Comparison of ENCODE assay signal across 9 mouse cellular contexts in genomic region chr4:106436475-106436874, GRCm38 (mm10). TPM values are rescaled to one million over a fixed set of nuclear protein-coding genes. Genes with fewer than 3 reads are reported as not detected.
DNase-seq lines count a peak whose midpoint lies in the region; ATAC-seq and TF ChIP-seq lines count a peak whose summit lies in the region.
"Had no signal": no experiment of that assay in that cellular context is flagged by ENCODE, and none has a peak within 500 bp of the region (broad histone marks: within the 10 kb centered on the region; RNA-seq: fewer than 3 reads in every experiment).

No protein-coding gene starts in this region.

- H3K9me3 ChIP-seq in forebrain, embryonic 10.5 days = no peaks in the 10 kb centered on the region
- no peaks in the 10 kb centered on the region for H3K9me3 ChIP-seq in forebrain, embryonic 13.5 days (replicated peaks)
- no peaks in the 10 kb centered on the region for H3K9me3 ChIP-seq in neural tube, embryonic 11.5 days (ENCODE audit: control insufficient read depth, low read length)
- H3K9me3 ChIP-seq in neural tube, embryonic 15.5 days (replicated peaks) = no peaks in the 10 kb centered on the region
- no peaks in the 10 kb centered on the region for H3K9me3 ChIP-seq in midbrain, postnatal 0 days (ENCODE audit: low read length)
- no peaks in the 10 kb centered on the region for H3K9me3 ChIP-seq in heart, embryonic 11.5 days (replicated peaks; ENCODE audit: control insufficient read depth, low read length)
- H3K9me3 ChIP-seq: limb, embryonic 15.5 days had no signal

- no peak overlapping the region for H3K4me2 ChIP-seq in forebrain, embryonic 13.5 days
- H3K4me2 ChIP-seq in neural tube, embryonic 11.5 days (ENCODE audit: low read depth) = no peak overlapping the region
- no peak overlapping the region for H3K4me2 ChIP-seq in neural tube, embryonic 15.5 days
- H3K4me2 ChIP-seq in midbrain, postnatal 0 days (ENCODE audit: low read depth, low read length, poor library complexity, severe bottlenecking) = no peak overlapping the region
- H3K4me2 ChIP-seq in heart, embryonic 11.5 days = no peak overlapping the region
- H3K4me2 ChIP-seq: limb, embryonic 15.5 days had no signal

- H3K27me3 ChIP-seq in forebrain, embryonic 10.5 days (ENCODE audit: poor library complexity, severe bottlenecking) = no peaks in the 10 kb centered on the region
- H3K27me3 ChIP-seq in forebrain, embryonic 13.5 days = no peaks in the 10 kb centered on the region
- H3K27me3 ChIP-seq in neural tube, embryonic 11.5 days (ENCODE audit: control insufficient read depth, insufficient read depth, low read length) = no peaks in the 10 kb centered on the region
- H3K27me3 ChIP-seq in neural tube, embryonic 15.5 days (replicated peaks) = no peaks in the 10 kb centered on the region
- H3K27me3 ChIP-seq in midbrain, postnatal 0 days (ENCODE audit: insufficient read depth, low read length) = no peaks in the 10 kb centered on the region
- H3K27me3 ChIP-seq in heart, embryonic 11.5 days (ENCODE audit: control insufficient read depth, insufficient read depth, low read length) = no peaks in the 10 kb centered on the region
- H3K27me3 ChIP-seq: limb, embryonic 15.5 days had no signal

- peak; percentile 81 for TF ChIP-seq CTCF in midbrain, postnatal 0 days (IDR thresholded peaks at IDR 0.05)

- no peak overlapping the region for H3K27ac ChIP-seq in forebrain, embryonic 10.5 days
- H3K27ac ChIP-seq in forebrain, embryonic 13.5 days = no peak overlapping the region
- H3K27ac ChIP-seq in neural tube, embryonic 11.5 days (ENCODE audit: low read depth, low read length) = no peak overlapping the region
- no peak overlapping the region for H3K27ac ChIP-seq in neural tube, embryonic 15.5 days (replicated peaks)
- no peak overlapping the region for H3K27ac ChIP-seq in midbrain, postnatal 0 days (ENCODE audit: low read depth, low read length)
- no peak overlapping the region for H3K27ac ChIP-seq in heart, embryonic 11.5 days (ENCODE audit: low read depth, low read length)
- H3K27ac ChIP-seq: limb, embryonic 15.5 days had no signal

- no peak for ATAC-seq in forebrain, embryonic 13.5 days
- ATAC-seq in neural tube, embryonic 11.5 days (ENCODE audit: insufficient read depth, low FRiP score, low TSS enrichment) = no peak
- no peak for ATAC-seq in neural tube, embryonic 15.5 days (ENCODE audit: low FRiP score)
- peak; percentile 80 for ATAC-seq in common myeloid progenitor, adult 5-6 weeks (replicated peaks; ENCODE audit: low read depth, poor library complexity, severe bottlenecking)
- ATAC-seq in midbrain, postnatal 0 days (ENCODE audit: low FRiP score) = no peak
- no peak for ATAC-seq in erythroid progenitor cell, adult 5-6 weeks (replicated peaks; ENCODE audit: low FRiP score, poor library complexity, severe bottlenecking)
- ATAC-seq in heart, embryonic 11.5 days (replicated peaks; ENCODE audit: insufficient number of reproducible peaks, low FRiP score, low TSS enrichment) = no peak

- no peak overlapping the region for H3K9ac ChIP-seq in forebrain, embryonic 13.5 days
- H3K9ac ChIP-seq in neural tube, embryonic 11.5 days (ENCODE audit: low read length) = no peak overlapping the region
- H3K9ac ChIP-seq in neural tube, embryonic 15.5 days (replicated peaks) = no peak overlapping the region
- no peak overlapping the region for H3K9ac ChIP-seq in midbrain, postnatal 0 days (replicated peaks; ENCODE audit: low read length, poor library complexity, severe bottlenecking)
- H3K9ac ChIP-seq in heart, embryonic 11.5 days (ENCODE audit: low read depth, low read length) = no peak overlapping the region
- H3K9ac ChIP-seq: limb, embryonic 15.5 days had no signal

- H3K4me3 ChIP-seq in forebrain, embryonic 10.5 days = no peak overlapping the region
- H3K4me3 ChIP-seq in forebrain, embryonic 13.5 days = no peak overlapping the region
- no peak overlapping the region for H3K4me3 ChIP-seq in neural tube, embryonic 11.5 days (ENCODE audit: low read depth, low read length)
- no peak overlapping the region for H3K4me3 ChIP-seq in neural tube, embryonic 15.5 days (replicated peaks)
- H3K4me3 ChIP-seq in midbrain, postnatal 0 days (ENCODE audit: low read depth, low read length) = no peak overlapping the region
- H3K4me3 ChIP-seq in heart, embryonic 11.5 days (ENCODE audit: low read depth, low read length) = no peak overlapping the region
- H3K4me3 ChIP-seq: limb, embryonic 15.5 days had no signal

- peak; percentile 39 for DNase-seq in forebrain, embryonic 10.5 days (ENCODE audit: extremely low spot score, low spot score)
- DNase-seq in neural tube, embryonic 11.5 days (ENCODE audit: low spot score) = peak; percentile 34
- peak; percentile 67 for DNase-seq in midbrain, postnatal 0 days (ENCODE audit: low spot score)

- 74% methylated on average over 4 of the region's 4 CpGs for whole genome bisulfite sequencing in forebrain, embryonic 10.5 days
- WGBS in forebrain, embryonic 13.5 days = 53% methylated on average over 4 of the region's 4 CpGs
- 70% methylated on average over 4 of the region's 4 CpGs for WGBS in neural tube, embryonic 11.5 days
- WGBS in neural tube, embryonic 15.5 days = 64% methylated on average over 4 of the region's 4 CpGs
- WGBS in midbrain, postnatal 0 days = 65% methylated on average over 4 of the region's 4 CpGs
- WGBS in heart, embryonic 11.5 days (ENCODE audit: insufficient replicate concordance) = 60% methylated on average over 4 of the region's 4 CpGs

- no peaks in the 10 kb centered on the region for H3K4me1 ChIP-seq in forebrain, embryonic 10.5 days
- no peaks in the 10 kb centered on the region for H3K4me1 ChIP-seq in forebrain, embryonic 13.5 days
- no peaks in the 10 kb centered on the region for H3K4me1 ChIP-seq in neural tube, embryonic 11.5 days (ENCODE audit: control insufficient read depth, insufficient read depth, low read length)
- H3K4me1 ChIP-seq in neural tube, embryonic 15.5 days = no peaks in the 10 kb centered on the region
- no peaks in the 10 kb centered on the region for H3K4me1 ChIP-seq in midbrain, postnatal 0 days (ENCODE audit: insufficient read depth, low read length)
- no peaks in the 10 kb centered on the region for H3K4me1 ChIP-seq in heart, embryonic 11.5 days (ENCODE audit: control insufficient read depth, insufficient read depth, low read length)
- H3K4me1 ChIP-seq: limb, embryonic 15.5 days had no signal

- H3K36me3 ChIP-seq in forebrain, embryonic 10.5 days (replicated peaks) = peaks cover 96% of the 10 kb centered on the region
- H3K36me3 ChIP-seq in forebrain, embryonic 13.5 days (ENCODE audit: poor library complexity, severe bottlenecking) = peaks cover 86% of the 10 kb centered on the region
- peaks cover 13% of the 10 kb centered on the region for H3K36me3 ChIP-seq in neural tube, embryonic 11.5 days (ENCODE audit: control insufficient read depth, insufficient read depth, low read length)
- H3K36me3 ChIP-seq in neural tube, embryonic 15.5 days = peaks cover 80% of the 10 kb centered on the region
- peaks cover 62% of the 10 kb centered on the region for H3K36me3 ChIP-seq in midbrain, postnatal 0 days (ENCODE audit: insufficient read depth, low read length)
- peaks cover 27% of the 10 kb centered on the region for H3K36me3 ChIP-seq in heart, embryonic 11.5 days (ENCODE audit: control insufficient read depth, insufficient read depth, low read length)

RNA-seq across cellular contexts. Expression of gene Pcsk9, which starts 27.7 kb away (rescaled TPM):
- 5.9 and 6.9 TPM in 2 replicates for polyA plus RNA-seq in forebrain, embryonic 10.5 days (2016; fragmentation: Nextera tagmentation; extraction: Ambion mirVana)
- polyA plus RNA-seq in forebrain, embryonic 13.5 days (2015; fragmentation: Nextera tagmentation; extraction: Ambion mirVana) = 1.1 and 2.5 TPM in 2 replicates
- polyA plus RNA-seq in neural tube, embryonic 11.5 days (2014; fragmentation: Nextera tagmentation; extraction: Ambion mirVana) = 1.1 and 1.2 TPM in 2 replicates
- 0.78 and 9.0 TPM in 2 replicates for polyA plus RNA-seq in neural tube, embryonic 15.5 days (2015; fragmentation: Nextera tagmentation; extraction: Ambion mirVana)
- total RNA-seq in common myeloid progenitor, adult 5-6 weeks (2017) = not detected in 2 replicates
- 5.3 and 10.1 TPM in 2 replicates for total RNA-seq in midbrain, postnatal 0 days (2014; rRNA removed)
- polyA plus RNA-seq in midbrain, postnatal 0 days (2015; fragmentation: Nextera tagmentation; extraction: Ambion mirVana) = 3.1 and 3.3 TPM in 2 replicates
- total RNA-seq in erythroid progenitor cell, adult 5-6 weeks (2015; ENCODE audit: low replicate concordance) = not detected in 2 replicates
- not detected in 2 replicates for total RNA-seq in erythroid progenitor cell, adult 5-6 weeks (2017; ENCODE audit: low replicate concordance)
- polyA plus RNA-seq in heart, embryonic 11.5 days (2014; fragmentation: Nextera tagmentation; extraction: Ambion mirVana) = 0.35 and 0.92 TPM in 2 replicates

RNA-seq across cellular contexts. Expression of gene Bsnd, which starts 55.6 kb away (rescaled TPM):
- not detected in 2 replicates for polyA plus RNA-seq in forebrain, embryonic 10.5 days (2016; fragmentation: Nextera tagmentation; extraction: Ambion mirVana)
- polyA plus RNA-seq in forebrain, embryonic 13.5 days (2015; fragmentation: Nextera tagmentation; extraction: Ambion mirVana) = not detected in 2 replicates
- polyA plus RNA-seq in neural tube, embryonic 11.5 days (2014; fragmentation: Nextera tagmentation; extraction: Ambion mirVana) = not detected in 2 replicates
- not detected in 2 replicates for polyA plus RNA-seq in neural tube, embryonic 15.5 days (2015; fragmentation: Nextera tagmentation; extraction: Ambion mirVana)
- not detected in 2 replicates for total RNA-seq in common myeloid progenitor, adult 5-6 weeks (2017)
- total RNA-seq in midbrain, postnatal 0 days (2014; rRNA removed) = 0.09 TPM in 1 of 2 replicates, not detected in the other
- polyA plus RNA-seq in midbrain, postnatal 0 days (2015; fragmentation: Nextera tagmentation; extraction: Ambion mirVana) = not detected in 2 replicates
- not detected in 2 replicates for total RNA-seq in erythroid progenitor cell, adult 5-6 weeks (2015; ENCODE audit: low replicate concordance)
- total RNA-seq in erythroid progenitor cell, adult 5-6 weeks (2017; ENCODE audit: low replicate concordance) = not detected in 2 replicates
- not detected in 2 replicates for polyA plus RNA-seq in heart, embryonic 11.5 days (2014; fragmentation: Nextera tagmentation; extraction: Ambion mirVana)
- polyA plus RNA-seq: limb, embryonic 15.5 days had no signal
